Mouse (Mus musculus) stomach, postnatal 0 days (tissue): ENCODE results near the gene Sptlc2. TPM values are rescaled to one million over a fixed set of nuclear protein-coding genes. Genes with fewer than 3 reads are reported as not detected.
"Not testable (repeated sequence)": the region's sequence is repeated elsewhere in the genome, so short reads cannot be mapped to it uniquely, and the experiment has no call there.

ENCODE experiments used
- ATAC-seq: fragments of 200-750 bp; cut with Nextera tagmentation; 2 replicates; pipeline ENCODE4 v1.8.0; 2017; ENCODE audit not compliant: low FRiP score, low TSS enrichment
- DNase-seq: peaks from one replicate; pipeline ENCODE4 v3.0.0-alpha.2; 2016; ENCODE audit warnings: low spot score
- H3K27ac ChIP-seq: fragments of 300-500 bp; sonication (generic); replicated peaks from 2 replicates; pipeline ENCODE4 v1.5.1; 2014; ENCODE audit warnings: mild to moderate bottlenecking, control low read depth
- H3K27me3 ChIP-seq: fragments of 300-500 bp; sonication (generic); 2 replicates; pipeline ENCODE4 v1.6.1; 2014; ENCODE audit warnings: low read length; ENCODE audit not compliant: control insufficient read depth, insufficient read depth
- H3K36me3 ChIP-seq: fragments of 300-500 bp; sonication (generic); 2 replicates; pipeline ENCODE4 v1.6.1; 2014; ENCODE audit warnings: low read length, mixed read lengths; ENCODE audit not compliant: control insufficient read depth, insufficient read depth
- H3K4me1 ChIP-seq: fragments of 300-500 bp; sonication (generic); replicated peaks from 2 replicates; pipeline ENCODE4 v1.6.1; 2014; ENCODE audit warnings: antibody characterized with exemption; ENCODE audit not compliant: control insufficient read depth, insufficient read depth
- H3K4me2 ChIP-seq: fragments of 300-500 bp; sonication (generic); replicated peaks from 2 replicates; pipeline ENCODE4 v1.6.1; 2014; ENCODE audit warnings: low read depth, mild to moderate bottlenecking, control low read depth, moderate library complexity
- H3K4me3 ChIP-seq: fragments of 300-500 bp; sonication (generic); 2 replicates; pipeline ENCODE4 v1.5.1; 2014; ENCODE audit warnings: low read depth, low read length, control low read depth
- H3K9ac ChIP-seq: fragments of 300-500 bp; sonication (generic); 2 replicates; pipeline ENCODE4 v1.6.1; 2014; ENCODE audit warnings: mild to moderate bottlenecking, low read length, control low read depth, mixed read lengths
- H3K9me3 ChIP-seq: fragments of 300-500 bp; sonication (generic); 2 replicates; pipeline ENCODE4 v1.6.1; 2016; ENCODE audit warnings: low read length; ENCODE audit not compliant: control insufficient read depth
- CTCF ChIP-seq: IDR thresholded peaks from 2 replicates; pipeline ENCODE4 v1.5.1; 2016; ENCODE audit warnings: antibody characterized with exemption, low read depth, mild to moderate bottlenecking, moderate library complexity
- EP300 ChIP-seq: optimal IDR thresholded peaks from 2 replicates; pipeline ENCODE3; 2016; ENCODE audit warnings: antibody characterized with exemption
- WGBS: fragments of 180-500 bp; shearing (Covaris S2); extraction: QIAGEN DNeasy Blood & Tissue Kit; methylation state at CpG from one replicate; pipeline ENCODE4 v1.1.7; 2014; 5-methylcytosine and 5-hydroxymethylcytosine counted together
- polyA plus RNA-seq: library from polyadenylated mRNA; unstranded; fragments of >200 nt; fragmentation: Nextera tagmentation; extraction: Ambion mirVana; gene quantifications from 2 replicates; pipeline ENCODE4 v1.2.1, GENCODE M21; 2015

Gene Sptlc2
- polyA plus RNA-seq, 1 experiment from 2014 or later, result 201 TPM

GRCm38 (mm10) chr12:87278118-87278730 is 109.9 kb downstream of the Sptlc2 start:
- H3K36me3 ChIP-seq, result peaks cover 3% of the 10 kb centered on the region; the same call in 1 of the 2 replicates
- ATAC-seq (peak; percentile 57; the same call in 1 of the 2 replicates), DNase-seq (peak; percentile 41)
- no peak overlapping the region for H3K4me3 ChIP-seq
- no peak overlapping the region; the same call in 1 of the 2 replicates for H3K4me2 ChIP-seq
- no peaks in the 10 kb centered on the region for H3K9me3 ChIP-seq
- no peaks in the 10 kb centered on the region for H3K27me3 ChIP-seq
- no peak overlapping the region for H3K27ac ChIP-seq
- 12% methylated on average over 6 of the region's 6 CpGs for WGBS
- no peak for TF ChIP-seq CTCF
- no peak overlapping the region for H3K9ac ChIP-seq
- H3K4me1 ChIP-seq, result no peaks in the 10 kb centered on the region

GRCm38 (mm10) chr12:87277251-87277650 is 110.9 kb downstream of the Sptlc2 start:
- H3K27me3 ChIP-seq, ATAC-seq, DNase-seq, H3K27ac ChIP-seq, H3K9ac ChIP-seq, H3K4me3 ChIP-seq, H3K4me1 ChIP-seq, H3K9me3 ChIP-seq, H3K4me2 ChIP-seq: not testable (repeated sequence)
- peaks cover 12% of the 10 kb centered on the region for H3K36me3 ChIP-seq
- WGBS, result 85% methylated on average over 4 of the region's 4 CpGs

- no peak for ATAC-seq
- no peaks in the 10 kb centered on the region for H3K27me3 ChIP-seq
- no peak for TF ChIP-seq EP300
- no peak for TF ChIP-seq CTCF
- no peak for DNase-seq
- WGBS, result 81% methylated on average over 9 of the region's 9 CpGs
- H3K4me1 ChIP-seq, result no peaks in the 10 kb centered on the region
- no peak overlapping the region for H3K4me2 ChIP-seq
- no peaks in the 10 kb centered on the region for H3K9me3 ChIP-seq
- no peak overlapping the region for H3K27ac ChIP-seq
- H3K36me3 ChIP-seq, result peaks cover 24% of the 10 kb centered on the region
- no peak overlapping the region for H3K9ac ChIP-seq
- no peak overlapping the region for H3K4me3 ChIP-seq
Observed at GRCm38 (mm10) chr12:87274853-87275831, 113.0 kb downstream of the Sptlc2 start.

- ATAC-seq (no peak), DNase-seq (no peak)
- H3K27me3 ChIP-seq, result no peaks in the 10 kb centered on the region
- TF ChIP-seq CTCF (peak; percentile 73), EP300 (no peak)
- H3K9me3 ChIP-seq, result no peaks in the 10 kb centered on the region
- H3K4me1 ChIP-seq, result no peaks in the 10 kb centered on the region; the same call in 1 of the 2 replicates
- no peak overlapping the region for H3K27ac ChIP-seq
- peak overlapping the region; percentile 80; the same call in 1 of the 2 replicates for H3K4me3 ChIP-seq
- H3K4me2 ChIP-seq, result peak overlapping the region; percentile 92
- peaks cover 18% of the 10 kb centered on the region for H3K36me3 ChIP-seq
- no peak overlapping the region for H3K9ac ChIP-seq
- 24% methylated on average over 4 of the region's 4 CpGs for WGBS
Observed at GRCm38 (mm10) chr12:87267682-87268081, 120.5 kb downstream of the Sptlc2 start.

GRCm38 (mm10) chr12:87266827-87267603 is 121.1 kb downstream of the Sptlc2 start:
- no peak for TF ChIP-seq CTCF
- TF ChIP-seq EP300, result no peak
- ATAC-seq, result peak; percentile 59
- peak overlapping the region; percentile 79 for H3K9ac ChIP-seq
- H3K9me3 ChIP-seq, result no peaks in the 10 kb centered on the region
- H3K4me1 ChIP-seq, result no peaks in the 10 kb centered on the region; the same call in 1 of the 2 replicates
- H3K4me3 ChIP-seq, result peak overlapping the region; percentile 80
- H3K4me2 ChIP-seq, result peak overlapping the region; percentile 92
- H3K27ac ChIP-seq, result peak overlapping the region; percentile 90
- under 1% methylated on average over 31 of the region's 31 CpGs for WGBS
- no peaks in the 10 kb centered on the region for H3K27me3 ChIP-seq
- no peak for DNase-seq
- H3K36me3 ChIP-seq, result peaks cover 12% of the 10 kb centered on the region
